Mouse (Mus musculus) T-cell, adult 66 days (primary cell): Measurements from ENCODE around the gene Zfp617. TPM values are rescaled to one million over a fixed set of nuclear protein-coding genes. Genes with fewer than 3 reads are reported as not detected.

Experiments used
- total RNA-seq, 2 experiments: library from RNA; stranded (reverse); gene quantifications; 3 replicates in 1 of 2; 4 replicates in 1 of 2; pipeline ENCODE4 v1.2.4; 2023

The Zfp617 gene
- total RNA-seq: 10 to 100 TPM in 1 of 2 experiments, 1 to 10 TPM in 1; 9.0 to 11.0 TPM

DNA sequence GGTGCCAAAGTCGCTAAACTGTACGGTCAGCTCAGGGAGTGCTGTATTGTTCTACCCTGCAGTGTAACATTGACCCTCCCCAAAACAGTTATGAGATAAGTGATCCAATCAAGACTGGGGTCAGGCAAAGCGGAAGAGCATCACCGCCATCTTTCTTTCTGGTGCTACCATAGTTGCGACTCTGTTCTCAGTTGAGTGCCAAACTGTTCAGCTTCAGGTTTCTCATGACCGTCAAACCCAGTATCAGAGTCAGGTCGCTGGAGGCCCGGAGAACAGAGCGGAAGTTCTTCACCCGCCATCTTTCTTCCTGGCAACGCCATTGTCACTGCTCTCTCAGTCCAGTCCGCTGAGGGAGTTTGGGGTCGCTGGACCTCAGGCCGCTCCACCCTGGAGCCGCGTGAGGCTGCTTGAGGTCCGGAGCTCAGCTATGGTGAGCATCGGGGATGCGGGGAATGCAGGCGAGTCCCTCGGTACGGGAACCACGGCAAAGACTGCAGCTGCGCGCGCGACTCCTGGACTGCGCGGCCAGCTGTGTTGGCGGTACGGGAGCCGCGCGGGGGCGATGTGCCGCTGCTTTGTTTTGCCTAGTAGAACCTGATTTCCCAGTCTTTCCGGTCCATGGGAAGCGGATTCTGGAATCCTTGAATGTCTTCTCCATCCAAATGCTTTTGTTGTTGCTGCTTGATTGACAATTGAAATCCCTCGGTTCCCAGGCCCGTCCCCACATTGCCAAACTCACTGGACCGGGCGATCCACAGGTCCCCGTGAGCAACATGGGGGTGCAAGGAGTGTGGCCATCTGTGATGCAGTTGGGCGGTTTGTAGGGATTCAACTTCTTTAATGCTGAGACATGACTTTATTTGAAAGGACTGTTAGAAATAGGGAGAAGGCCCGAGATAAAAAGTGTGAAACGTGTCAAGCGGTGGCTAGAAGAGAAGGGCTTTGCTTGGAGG, at the start of gene Zfp617, which contains the start of gene Zfp882:
TSS of gene Zfp617 (plus strand) at position 327 of the 953 bp plus-strand sequence.
TSS of gene Zfp882 (plus strand) at position 300 of the 953 bp plus-strand sequence.

DNA sequence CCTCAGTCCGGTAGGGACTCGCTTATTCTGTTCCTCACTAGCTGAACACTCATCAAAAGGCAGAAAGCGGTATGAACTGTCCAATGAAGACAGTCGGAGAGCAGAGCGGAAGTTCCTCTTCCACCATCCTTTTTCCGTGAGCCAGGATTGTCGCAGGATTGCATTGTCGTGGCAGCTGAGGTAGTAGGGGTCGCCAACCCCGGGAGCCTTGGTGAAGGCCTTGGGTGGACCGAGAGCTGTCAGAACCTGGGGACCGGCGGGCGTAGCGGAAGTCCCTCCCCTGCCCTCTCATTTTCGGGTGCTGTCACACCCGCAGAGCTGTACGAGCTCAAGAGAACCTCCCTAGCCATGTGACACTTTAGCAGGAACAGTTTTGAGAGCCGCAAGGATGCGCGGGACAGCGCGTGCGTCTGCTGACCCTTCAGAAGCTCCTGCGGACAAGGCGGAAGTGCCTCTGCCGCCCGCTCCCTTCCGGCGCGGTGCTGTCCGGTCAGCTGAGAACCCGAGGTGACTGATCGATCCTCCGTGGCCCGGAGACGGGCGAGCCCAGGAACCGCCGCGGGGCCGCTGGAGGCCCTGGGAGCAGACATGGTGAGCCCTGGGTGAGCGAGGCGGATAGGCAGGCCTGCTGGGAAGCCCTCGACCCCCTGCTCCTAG, 26.7 kb upstream of the Zfp617 start, which contains the start of gene Zfp709:
TSS of gene Zfp709 (plus strand) at position 402 of the 657 bp plus-strand sequence.

DNA sequence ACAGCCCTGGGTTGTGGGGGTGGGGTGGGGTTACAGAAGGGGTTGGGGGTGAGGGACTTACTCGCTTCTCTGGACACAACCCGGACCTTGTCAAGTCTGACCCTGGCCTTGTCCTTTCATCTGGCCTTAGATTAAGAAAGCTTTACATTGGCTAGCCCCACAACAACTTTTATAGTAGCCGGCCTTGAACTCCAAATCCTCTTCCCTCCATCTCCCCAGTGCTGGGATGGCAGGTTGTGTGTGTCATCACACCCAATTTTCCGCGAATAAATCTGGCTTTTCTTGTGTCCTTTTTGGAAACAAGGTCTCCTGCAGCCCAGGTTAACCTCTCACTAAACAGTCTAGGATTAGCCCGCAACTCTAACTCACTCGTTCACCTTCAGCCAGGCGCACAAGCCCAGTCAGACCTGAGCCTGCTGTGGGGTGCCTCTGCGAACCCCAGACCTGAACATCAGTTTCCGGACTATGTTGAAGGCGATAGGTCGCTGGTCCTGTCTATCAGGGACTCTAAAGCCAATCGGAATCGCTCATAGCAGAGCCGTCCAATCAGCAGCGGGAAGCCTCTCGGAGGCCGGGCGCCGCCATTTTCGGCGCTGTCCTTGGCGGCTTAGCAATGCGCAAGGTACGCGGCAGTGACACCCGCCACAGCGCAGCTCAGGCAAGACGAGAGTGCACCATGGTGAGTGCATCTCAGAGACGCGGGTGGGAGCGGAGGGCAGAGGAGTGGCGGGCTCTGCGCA, 42.2 kb downstream of the Zfp617 start, which contains the start of gene Zfp961:
TSS of gene Zfp961 (plus strand) at position 557 of the 740 bp plus-strand sequence.

Other genes with a start within 250 kb of the Zfp617 start
- gene Unc13a, start 236.9 kb upstream of the Zfp617 start, total RNA-seq: under 1 TPM; 0.64 to 0.95 TPM
- gene Jak3, start 232.3 kb upstream of the Zfp617 start, total RNA-seq: 100 to 1,000 TPM; 103 to 113 TPM
- gene Insl3, start 219.4 kb upstream of the Zfp617 start, total RNA-seq: 10 to 100 TPM; 59.1 to 70.3 TPM
- gene B3gnt3, start 206.8 kb upstream of the Zfp617 start, total RNA-seq: under 1 TPM; 0.64 to 0.89 TPM
- gene Fcho1, start 182.9 kb upstream of the Zfp617 start, total RNA-seq: 100 to 1,000 TPM; 134 to 136 TPM
- gene Zfp709, start 26.6 kb upstream of the Zfp617 start, total RNA-seq: 10 to 100 TPM; 11.8 to 15.9 TPM
- 10 to 100 TPM; 10.7 to 12.8 TPM for gene Zfp882, start within 50 bp of the Zfp617 start, total RNA-seq
- gene Zfp961, start 42.4 kb downstream of the Zfp617 start, total RNA-seq: 10 to 100 TPM; 13.3 to 18.5 TPM
- 1 to 10 TPM; 1.3 to 1.9 TPM for gene Cyp4f18, start 101.0 kb downstream of the Zfp617 start, total RNA-seq
- gene Olfr372, start 132.6 kb downstream of the Zfp617 start, total RNA-seq: not detected
- gene Olfr373, start 174.5 kb downstream of the Zfp617 start, total RNA-seq: under 1 TPM; 0.26 to 0.53 TPM
- under 1 TPM; 0.15 to 0.59 TPM for gene Olfr374, start 198.4 kb downstream of the Zfp617 start, total RNA-seq
- gene Tpm4, start 226.3 kb downstream of the Zfp617 start, total RNA-seq: 100 to 1,000 TPM; 140 to 169 TPM